Mouse (Mus musculus): ENCODE results near the gene Akr1c13. TPM values are rescaled to one million over a fixed set of nuclear protein-coding genes. Genes with fewer than 3 reads are reported as not detected.

Gene Akr1c13
- polyA plus RNA-seq (2011; ENCODE audit: insufficient read depth, insufficient read length, low read depth, missing spikeins) = not detected in 2 replicates

DNA sequence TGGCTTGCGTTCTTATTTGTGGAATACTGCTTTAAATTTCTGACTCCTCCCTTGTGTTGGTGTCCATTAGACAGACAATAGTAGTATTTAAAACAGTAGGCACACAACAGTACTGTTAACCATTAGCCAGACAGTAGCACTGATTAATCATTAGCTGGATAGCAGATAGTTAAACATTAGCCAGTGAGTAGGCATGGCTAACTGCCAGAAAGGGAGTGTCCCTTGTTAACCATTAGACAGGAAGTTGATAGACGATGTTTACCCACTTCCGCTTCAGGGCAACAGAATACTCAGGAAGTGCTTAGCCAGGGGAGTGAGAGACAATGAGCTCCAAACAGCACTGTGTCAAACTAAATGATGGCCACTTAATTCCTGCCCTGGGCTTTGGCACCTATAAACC, at the start of gene Akr1c13:
TSS of gene Akr1c13 (plus strand) at position 247 of the 400 bp plus-strand sequence.
- no peaks in the 10 kb centered on the region for H3K4me1 ChIP-seq (ENCODE audit: control insufficient read depth, insufficient read depth, low read length)
- H3K9me3 ChIP-seq (replicated peaks; ENCODE audit: control insufficient read depth, insufficient read depth, low read length, poor library complexity, severe bottlenecking) = peaks cover 11% of the 10 kb centered on the region
- H3K9ac ChIP-seq (ENCODE audit: low read depth, poor library complexity, severe bottlenecking) = no peak within 1 kb of the TSS
- no peaks in the 10 kb centered on the region for H3K27me3 ChIP-seq (ENCODE audit: control insufficient read depth, insufficient read depth, low read length, poor library complexity, severe bottlenecking)
- no peak within 1 kb of the TSS for H3K4me3 ChIP-seq (ENCODE audit: low read depth, low read length)
- TF ChIP-seq CTCF (IDR thresholded peaks at IDR 0.05; ENCODE audit: low read depth, low read length) (no peak), POLR2A (IDR thresholded peaks at IDR 0.05; ENCODE audit: insufficient read depth, low read length) (no peak), EP300 (IDR thresholded peaks at IDR 0.05; ENCODE audit: insufficient read depth, low read depth, low read length) (no peak)
- H3K36me3 ChIP-seq (ENCODE audit: control insufficient read depth, insufficient read depth, low read length, poor library complexity, severe bottlenecking) = no peaks in the 10 kb centered on the region
- no peak within 1 kb of the TSS for H3K27ac ChIP-seq (ENCODE audit: insufficient read depth, low read length)

DNA sequence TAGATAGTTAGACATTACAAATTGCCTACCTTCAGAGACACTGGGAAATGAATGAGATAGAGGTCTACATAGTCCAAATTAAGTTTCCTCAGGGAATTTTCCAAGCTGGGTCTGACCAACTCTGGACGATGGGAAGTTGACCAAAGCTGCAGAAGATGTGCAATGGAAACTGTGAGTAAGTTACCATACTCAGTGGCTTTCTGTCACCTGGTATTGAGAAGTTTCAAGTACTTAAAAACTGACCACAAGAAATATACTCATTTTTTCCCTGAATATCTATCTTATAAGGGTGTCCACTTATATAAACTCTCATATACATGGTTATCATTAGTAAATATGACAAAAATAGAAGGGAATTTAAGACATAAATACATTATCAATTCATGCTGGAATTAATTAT, 46.7 kb upstream of the Akr1c13 start:
- no peaks in the 10 kb centered on the region for H3K27me3 ChIP-seq (ENCODE audit: control insufficient read depth, insufficient read depth, low read length, poor library complexity, severe bottlenecking)
- H3K9ac ChIP-seq (ENCODE audit: low read depth, poor library complexity, severe bottlenecking) = no peak overlapping the region
- H3K4me3 ChIP-seq (ENCODE audit: low read depth, low read length) = no peak overlapping the region
- H3K4me1 ChIP-seq (ENCODE audit: control insufficient read depth, insufficient read depth, low read length) = no peaks in the 10 kb centered on the region
- H3K36me3 ChIP-seq (ENCODE audit: control insufficient read depth, insufficient read depth, low read length, poor library complexity, severe bottlenecking) = no peaks in the 10 kb centered on the region
- H3K27ac ChIP-seq (ENCODE audit: insufficient read depth, low read length) = no peak overlapping the region
- H3K9me3 ChIP-seq (replicated peaks; ENCODE audit: control insufficient read depth, insufficient read depth, low read length, poor library complexity, severe bottlenecking) = no peaks in the 10 kb centered on the region
- TF ChIP-seq CTCF (IDR thresholded peaks at IDR 0.05; ENCODE audit: low read depth, low read length) = no peak
- no peak for TF ChIP-seq EP300 (IDR thresholded peaks at IDR 0.05; ENCODE audit: insufficient read depth, low read depth, low read length)
- TF ChIP-seq POLR2A (IDR thresholded peaks at IDR 0.05; ENCODE audit: insufficient read depth, low read length) = no peak

DNA sequence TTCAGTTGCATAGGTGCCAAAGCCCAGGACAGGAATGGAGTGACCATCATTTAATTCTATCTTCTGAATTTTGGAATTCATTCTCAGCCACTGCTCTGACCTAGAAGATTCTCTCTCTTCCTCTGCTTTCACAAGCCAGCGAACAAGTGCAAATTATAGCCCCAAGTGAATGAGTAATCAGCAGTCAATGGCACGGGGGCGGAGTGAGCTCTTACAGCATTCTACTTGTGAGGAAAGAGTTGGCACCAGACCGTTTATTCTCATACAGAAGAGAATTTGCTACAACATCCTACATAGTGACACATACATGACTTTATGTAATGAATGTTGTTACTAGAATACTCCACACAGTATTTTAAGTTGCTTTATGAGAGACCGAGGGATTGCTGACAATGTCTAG, 40.4 kb upstream of the Akr1c13 start, which contains the start of gene Akr1c18:
TSS of gene Akr1c18 (minus strand) at position 137 of the 400 bp plus-strand sequence.
- no peak within 1 kb of the TSS for H3K9ac ChIP-seq (ENCODE audit: low read depth, poor library complexity, severe bottlenecking)
- H3K4me3 ChIP-seq (ENCODE audit: low read depth, low read length) = no peak within 1 kb of the TSS
- peaks cover 10% of the 10 kb centered on the region; the same call in 1 of the 2 replicates for H3K9me3 ChIP-seq (replicated peaks; ENCODE audit: control insufficient read depth, insufficient read depth, low read length, poor library complexity, severe bottlenecking)
- TF ChIP-seq CTCF (IDR thresholded peaks at IDR 0.05; ENCODE audit: low read depth, low read length) (no peak), POLR2A (IDR thresholded peaks at IDR 0.05; ENCODE audit: insufficient read depth, low read length) (no peak), EP300 (IDR thresholded peaks at IDR 0.05; ENCODE audit: insufficient read depth, low read depth, low read length) (no peak)
- no peaks in the 10 kb centered on the region for H3K36me3 ChIP-seq (ENCODE audit: control insufficient read depth, insufficient read depth, low read length, poor library complexity, severe bottlenecking)
- no peaks in the 10 kb centered on the region for H3K4me1 ChIP-seq (ENCODE audit: control insufficient read depth, insufficient read depth, low read length)
- H3K27ac ChIP-seq (ENCODE audit: insufficient read depth, low read length) = no peak within 1 kb of the TSS
- H3K27me3 ChIP-seq (ENCODE audit: control insufficient read depth, insufficient read depth, low read length, poor library complexity, severe bottlenecking) = no peaks in the 10 kb centered on the region

DNA sequence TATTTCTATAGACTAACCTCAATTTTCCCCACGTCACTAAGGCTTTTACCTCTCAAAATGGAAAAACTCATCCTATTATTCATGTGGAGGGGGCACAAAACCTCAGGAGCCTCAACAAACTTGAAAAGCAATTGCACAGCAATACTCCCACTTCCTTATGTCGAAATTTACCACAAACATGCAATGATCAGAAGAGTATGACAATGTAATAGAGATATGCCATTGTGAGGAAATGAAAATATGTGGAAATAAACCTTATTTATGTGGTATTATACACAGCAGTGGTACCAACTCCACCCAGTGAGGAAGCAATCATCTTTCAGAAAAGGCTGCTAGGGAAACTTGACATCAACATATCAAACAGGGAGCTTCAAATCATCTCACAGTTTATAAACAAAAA, 38.0 kb upstream of the Akr1c13 start:
- H3K9ac ChIP-seq (ENCODE audit: low read depth, poor library complexity, severe bottlenecking) = no peak overlapping the region
- H3K9me3 ChIP-seq (replicated peaks; ENCODE audit: control insufficient read depth, insufficient read depth, low read length, poor library complexity, severe bottlenecking) = peaks cover 22% of the 10 kb centered on the region
- no peak overlapping the region for H3K27ac ChIP-seq (ENCODE audit: insufficient read depth, low read length)
- H3K27me3 ChIP-seq (ENCODE audit: control insufficient read depth, insufficient read depth, low read length, poor library complexity, severe bottlenecking) = no peaks in the 10 kb centered on the region
- H3K4me1 ChIP-seq (ENCODE audit: control insufficient read depth, insufficient read depth, low read length) = no peaks in the 10 kb centered on the region
- no peaks in the 10 kb centered on the region for H3K36me3 ChIP-seq (ENCODE audit: control insufficient read depth, insufficient read depth, low read length, poor library complexity, severe bottlenecking)
- no peak overlapping the region for H3K4me3 ChIP-seq (ENCODE audit: low read depth, low read length)
- TF ChIP-seq POLR2A (IDR thresholded peaks at IDR 0.05; ENCODE audit: insufficient read depth, low read length) = no peak
- no peak for TF ChIP-seq CTCF (IDR thresholded peaks at IDR 0.05; ENCODE audit: low read depth, low read length)
- no peak for TF ChIP-seq EP300 (IDR thresholded peaks at IDR 0.05; ENCODE audit: insufficient read depth, low read depth, low read length)

DNA sequence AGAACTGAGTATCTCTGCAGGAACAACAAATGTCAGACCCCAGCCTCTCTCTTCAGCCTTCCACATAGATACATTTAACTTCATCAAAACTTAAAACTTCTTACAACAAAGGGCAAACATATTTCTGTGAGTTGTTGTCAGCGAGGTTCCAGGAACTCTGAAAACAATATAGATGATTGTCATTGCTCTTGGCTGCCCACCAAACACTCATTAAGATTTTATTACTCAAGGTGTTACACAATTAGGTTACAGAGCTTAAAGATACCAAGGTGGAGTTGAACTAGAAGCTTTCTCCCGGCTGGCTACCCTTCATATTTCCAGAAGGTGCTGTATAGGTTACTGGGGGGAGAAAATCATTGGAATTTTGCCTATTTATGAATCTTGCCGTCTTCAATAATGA, 37.4 kb upstream of the Akr1c13 start:
- no peak overlapping the region for H3K27ac ChIP-seq (ENCODE audit: insufficient read depth, low read length)
- H3K4me1 ChIP-seq (ENCODE audit: control insufficient read depth, insufficient read depth, low read length) = no peaks in the 10 kb centered on the region
- no peaks in the 10 kb centered on the region for H3K36me3 ChIP-seq (ENCODE audit: control insufficient read depth, insufficient read depth, low read length, poor library complexity, severe bottlenecking)
- peaks cover 26% of the 10 kb centered on the region for H3K9me3 ChIP-seq (replicated peaks; ENCODE audit: control insufficient read depth, insufficient read depth, low read length, poor library complexity, severe bottlenecking)
- H3K27me3 ChIP-seq (ENCODE audit: control insufficient read depth, insufficient read depth, low read length, poor library complexity, severe bottlenecking) = no peaks in the 10 kb centered on the region
- H3K9ac ChIP-seq (ENCODE audit: low read depth, poor library complexity, severe bottlenecking) = no peak overlapping the region
- TF ChIP-seq POLR2A (IDR thresholded peaks at IDR 0.05; ENCODE audit: insufficient read depth, low read length) = no peak
- TF ChIP-seq EP300 (IDR thresholded peaks at IDR 0.05; ENCODE audit: insufficient read depth, low read depth, low read length) = no peak
- no peak for TF ChIP-seq CTCF (IDR thresholded peaks at IDR 0.05; ENCODE audit: low read depth, low read length)
- no peak overlapping the region for H3K4me3 ChIP-seq (ENCODE audit: low read depth, low read length)

DNA sequence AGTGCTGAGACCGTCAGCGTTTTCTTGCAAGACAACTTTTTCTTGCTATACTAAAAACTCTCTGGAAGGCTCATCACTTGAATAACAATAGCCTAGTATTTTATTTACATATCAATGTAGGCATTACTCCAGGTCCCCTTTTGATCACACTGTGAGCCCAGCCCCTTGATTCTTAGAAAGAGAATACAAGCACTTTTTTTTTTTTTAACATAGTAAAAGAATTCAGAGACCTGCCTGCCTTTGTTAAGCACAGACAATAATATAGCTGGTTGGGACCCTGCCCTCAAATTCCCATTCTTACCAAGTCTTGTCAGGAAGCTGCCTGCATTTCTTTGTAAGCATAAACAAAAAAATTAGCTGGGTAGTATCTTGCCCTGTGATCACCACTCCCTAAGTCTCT, 35.7 kb upstream of the Akr1c13 start:
- Histone ChIP-seq H3K27ac (ENCODE audit: insufficient read depth, low read length) (peak overlapping the region; percentile 56; the same call in 1 of the 2 replicates), H3K9me3 (replicated peaks; ENCODE audit: control insufficient read depth, insufficient read depth, low read length, poor library complexity, severe bottlenecking) (peaks cover 28% of the 10 kb centered on the region), H3K36me3 (ENCODE audit: control insufficient read depth, insufficient read depth, low read length, poor library complexity, severe bottlenecking) (no peaks in the 10 kb centered on the region), H3K9ac (ENCODE audit: low read depth, poor library complexity, severe bottlenecking) (no peak overlapping the region), H3K4me3 (ENCODE audit: low read depth, low read length) (no peak overlapping the region), H3K4me1 (ENCODE audit: control insufficient read depth, insufficient read depth, low read length) (no peaks in the 10 kb centered on the region), H3K27me3 (ENCODE audit: control insufficient read depth, insufficient read depth, low read length, poor library complexity, severe bottlenecking) (no peaks in the 10 kb centered on the region)
- TF ChIP-seq POLR2A (IDR thresholded peaks at IDR 0.05; ENCODE audit: insufficient read depth, low read length) (no peak), CTCF (IDR thresholded peaks at IDR 0.05; ENCODE audit: low read depth, low read length) (no peak), EP300 (IDR thresholded peaks at IDR 0.05; ENCODE audit: insufficient read depth, low read depth, low read length) (no peak)
